Mouse (Mus musculus) midbrain, embryonic 15.5 days (tissue): ENCODE data around the gene Manf. TPM values are rescaled to one million over a fixed set of nuclear protein-coding genes. Genes with fewer than 3 reads are reported as not detected.

Source experiments
- ATAC-seq: fragments of 200-750 bp; cut with Nextera tagmentation; replicated peaks from 2 replicates; pipeline ENCODE4 v1.8.0; 2017; ENCODE audit warnings: moderate TSS enrichment
- H3K27ac ChIP-seq: fragments of 300-500 bp; sonication (generic); 2 replicates; pipeline ENCODE4 v1.5.1; 2015; ENCODE audit warnings: mild to moderate bottlenecking, inconsistent platforms
- H3K27me3 ChIP-seq: fragments of 300-500 bp; sonication (generic); replicated peaks from 2 replicates; pipeline ENCODE4 v1.6.1; 2015; ENCODE audit warnings: inconsistent platforms
- H3K36me3 ChIP-seq: fragments of 300-500 bp; sonication (generic); replicated peaks from 2 replicates; pipeline ENCODE4 v1.6.1; 2015; ENCODE audit warnings: inconsistent platforms
- H3K4me1 ChIP-seq: fragments of 300-500 bp; sonication (generic); 2 replicates; pipeline ENCODE4 v1.6.1; 2015; ENCODE audit warnings: inconsistent platforms
- H3K4me2 ChIP-seq: fragments of 300-500 bp; sonication (generic); 2 replicates; pipeline ENCODE4 v1.6.1; 2015; ENCODE audit warnings: inconsistent platforms, mild to moderate bottlenecking, moderate library complexity
- H3K4me3 ChIP-seq: fragments of 300-500 bp; sonication (generic); 2 replicates; pipeline ENCODE4 v1.5.1; 2015; ENCODE audit warnings: mild to moderate bottlenecking, inconsistent platforms
- H3K9ac ChIP-seq: fragments of 300-500 bp; sonication (generic); 2 replicates; pipeline ENCODE4 v1.6.1; 2015; ENCODE audit warnings: mild to moderate bottlenecking, inconsistent platforms
- H3K9me3 ChIP-seq: fragments of 300-500 bp; sonication (generic); 2 replicates; pipeline ENCODE4 v1.6.1; 2016; ENCODE audit warnings: inconsistent platforms
- WGBS: fragments of 180-500 bp; shearing (Covaris S2); methylation state at CpG from one replicate; pipeline ENCODE4 v1.1.7; 2015; ENCODE audit warnings: mixed read lengths; 5-methylcytosine and 5-hydroxymethylcytosine counted together
- polyA plus RNA-seq: library from polyadenylated mRNA; unstranded; fragments of >200 nt; fragmentation: Nextera tagmentation; extraction: Ambion mirVana; gene quantifications from 2 replicates; pipeline ENCODE4 v1.2.1, GENCODE M21; 2015

The Manf gene
- polyA plus RNA-seq = 168 TPM in 2 replicates

DNA sequence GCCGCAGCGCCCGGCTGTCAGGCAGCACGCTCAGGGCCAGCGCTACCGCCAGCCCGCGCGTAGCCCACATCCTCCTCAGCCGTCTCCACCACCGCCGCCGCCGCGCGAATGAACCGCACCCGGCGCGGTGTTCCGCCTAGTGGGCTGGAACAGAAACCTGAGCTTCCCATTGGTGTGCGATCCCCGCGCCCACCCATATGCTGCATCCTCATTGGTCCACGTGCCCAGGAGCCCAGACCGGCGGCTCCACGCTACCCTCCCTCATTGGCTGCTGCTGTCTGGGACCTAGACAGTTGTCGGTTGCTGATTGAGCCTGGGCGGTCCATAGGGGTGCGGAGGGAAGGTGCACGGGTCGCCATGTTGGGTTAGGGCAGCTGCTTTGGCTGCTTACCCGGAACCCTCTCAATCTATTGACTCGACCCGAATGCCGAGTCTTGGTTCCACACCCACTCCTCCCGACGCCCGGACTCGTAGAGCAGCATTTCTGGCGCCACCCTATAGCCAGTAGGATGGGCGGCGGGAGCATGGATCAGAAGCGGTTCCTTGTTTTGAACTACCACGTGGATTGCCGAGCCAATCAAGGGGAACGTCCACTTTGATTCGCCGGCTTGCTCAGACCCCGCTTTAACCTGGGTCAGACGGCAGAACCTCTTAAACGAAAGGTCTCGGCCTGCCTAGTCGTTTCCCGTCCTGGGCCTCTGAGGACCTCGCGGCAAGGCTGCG, at the start of gene Manf:
Gene Manf, minus strand, starts transcription at position 151 of the 723 bp plus-strand sequence.
- peak within 1 kb of the TSS; percentile 94 for H3K27ac ChIP-seq
- peaks cover 33% of the 10 kb centered on the region for H3K4me1 ChIP-seq
- 0% methylated on average over 59 of the region's 59 CpGs for WGBS
- peak within 1 kb of the TSS; percentile 71 for H3K4me2 ChIP-seq
- H3K4me3 ChIP-seq = peak within 1 kb of the TSS; percentile 88
- H3K36me3 ChIP-seq = peaks cover 25% of the 10 kb centered on the region; the same call in 1 of the 2 replicates
- ATAC-seq = peak; percentile 99
- H3K9me3 ChIP-seq = no peaks in the 10 kb centered on the region
- no peaks in the 10 kb centered on the region for H3K27me3 ChIP-seq
- peak within 1 kb of the TSS; percentile 93 for H3K9ac ChIP-seq

GRCm38 (mm10) chr9:106934998-106935397, 43.2 kb upstream of the Manf start:
- 89% methylated on average over 1 of the region's 1 CpGs for WGBS
- H3K27ac ChIP-seq = no peak overlapping the region
- no peaks in the 10 kb centered on the region for H3K27me3 ChIP-seq
- H3K4me3 ChIP-seq = no peak overlapping the region
- H3K9ac ChIP-seq = no peak overlapping the region
- peaks cover 44% of the 10 kb centered on the region for H3K36me3 ChIP-seq
- ATAC-seq = no peak
- no peaks in the 10 kb centered on the region for H3K9me3 ChIP-seq
- no peak overlapping the region for H3K4me2 ChIP-seq
- no peaks in the 10 kb centered on the region for H3K4me1 ChIP-seq

GRCm38 (mm10) chr9:106914878-106915277, 23.1 kb upstream of the Manf start:
- no peaks in the 10 kb centered on the region for H3K9me3 ChIP-seq
- H3K27me3 ChIP-seq = no peaks in the 10 kb centered on the region
- H3K4me3 ChIP-seq = no peak overlapping the region
- no peaks in the 10 kb centered on the region for H3K4me1 ChIP-seq
- H3K36me3 ChIP-seq = peaks cover 6% of the 10 kb centered on the region; the same call in 1 of the 2 replicates
- no peak overlapping the region for H3K4me2 ChIP-seq
- H3K9ac ChIP-seq = no peak overlapping the region
- 87% methylated on average over 6 of the region's 6 CpGs for WGBS
- no peak for ATAC-seq
- H3K27ac ChIP-seq = no peak overlapping the region

DNA sequence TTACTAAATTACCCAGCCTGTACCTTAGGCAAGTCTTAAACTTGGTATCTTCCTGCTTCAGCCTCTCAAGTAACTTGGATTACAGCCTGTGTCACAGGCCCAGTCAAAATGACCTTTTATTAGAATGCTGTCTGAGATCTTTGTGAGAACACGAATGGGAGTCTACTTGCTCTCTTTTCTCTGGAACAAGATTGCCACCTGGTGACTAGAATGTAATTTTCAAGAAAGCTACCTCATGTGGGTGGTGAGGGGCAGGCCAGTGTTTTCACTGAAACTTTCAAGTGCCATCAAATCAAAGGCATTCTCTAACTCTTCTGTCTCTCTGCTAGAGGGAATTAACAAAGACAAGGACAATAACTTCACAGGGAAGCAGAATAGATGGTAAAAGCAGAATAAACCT, 22.0 kb upstream of the Manf start:
- no peak overlapping the region for H3K27ac ChIP-seq
- no peak overlapping the region for H3K9ac ChIP-seq
- no peaks in the 10 kb centered on the region for H3K4me1 ChIP-seq
- peaks cover 7% of the 10 kb centered on the region; the same call in 1 of the 2 replicates for H3K36me3 ChIP-seq
- ATAC-seq = no peak
- H3K4me3 ChIP-seq = no peak overlapping the region
- H3K4me2 ChIP-seq = no peak overlapping the region
- H3K27me3 ChIP-seq = no peaks in the 10 kb centered on the region
- WGBS = 16% methylated on average over 1 of the region's 1 CpGs
- no peaks in the 10 kb centered on the region for H3K9me3 ChIP-seq

DNA sequence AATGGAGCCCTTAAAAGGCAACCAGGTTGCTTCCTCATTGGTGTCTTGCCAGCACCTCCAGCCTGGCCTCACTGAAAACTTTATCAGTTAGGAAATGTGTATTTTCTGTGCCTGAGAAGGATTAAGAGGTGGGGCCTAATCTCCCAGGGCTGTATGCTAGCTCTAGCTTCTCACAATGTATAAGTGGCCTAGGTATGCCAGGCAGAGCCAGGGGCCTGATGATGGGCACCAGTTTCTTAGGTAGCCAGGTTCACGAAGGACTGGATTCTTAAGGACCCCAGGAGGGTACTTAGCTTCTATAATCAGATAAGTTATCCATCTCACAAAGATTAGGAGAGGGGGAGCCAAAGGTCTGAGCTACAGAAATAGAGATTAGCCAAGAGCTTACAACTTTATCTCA, 19.8 kb upstream of the Manf start:
- H3K27ac ChIP-seq = no peak overlapping the region
- H3K36me3 ChIP-seq = peaks cover 16% of the 10 kb centered on the region
- ATAC-seq = no peak
- 79% methylated on average over 1 of the region's 1 CpGs for WGBS
- no peaks in the 10 kb centered on the region for H3K27me3 ChIP-seq
- H3K9ac ChIP-seq = no peak overlapping the region
- no peak overlapping the region for H3K4me3 ChIP-seq
- H3K9me3 ChIP-seq = no peaks in the 10 kb centered on the region
- H3K4me2 ChIP-seq = no peak overlapping the region
- no peaks in the 10 kb centered on the region for H3K4me1 ChIP-seq

DNA sequence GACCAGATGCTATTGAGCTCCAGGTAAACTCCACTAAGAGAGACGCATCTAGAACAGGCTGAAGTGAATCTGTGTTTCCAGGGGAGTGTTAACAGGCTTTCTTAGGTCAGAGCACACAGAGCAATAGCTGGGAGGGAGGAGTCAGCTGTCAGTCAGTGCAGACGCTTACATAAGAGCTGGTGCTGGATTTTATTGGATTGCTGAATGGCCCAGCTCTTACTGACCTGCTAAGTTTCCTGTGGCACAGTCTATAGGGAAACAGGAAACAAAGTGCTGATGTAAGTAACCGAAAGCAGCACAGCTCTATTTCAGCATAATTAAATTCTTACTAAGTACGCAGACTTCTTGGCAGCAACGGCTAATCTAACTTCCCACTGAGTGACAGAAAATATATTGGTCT, 16.9 kb upstream of the Manf start:
- ATAC-seq = no peak
- Histone ChIP-seq H3K27ac (no peak overlapping the region), H3K27me3 (no peaks in the 10 kb centered on the region), H3K4me1 (no peaks in the 10 kb centered on the region), H3K9me3 (no peaks in the 10 kb centered on the region), H3K4me2 (no peak overlapping the region), H3K9ac (no peak overlapping the region), H3K36me3 (peaks cover 19% of the 10 kb centered on the region), H3K4me3 (no peak overlapping the region)
- 58% methylated on average over 5 of the region's 5 CpGs for WGBS

- Histone ChIP-seq H3K4me1 (no peaks in the 10 kb centered on the region), H3K36me3 (peaks cover 18% of the 10 kb centered on the region), H3K9ac (no peak overlapping the region), H3K27ac (no peak overlapping the region), H3K9me3 (no peaks in the 10 kb centered on the region), H3K4me3 (no peak overlapping the region), H3K27me3 (no peaks in the 10 kb centered on the region), H3K4me2 (no peak overlapping the region)
- no peak for ATAC-seq
- WGBS = 87% methylated on average over 3 of the region's 3 CpGs
These were observed 16.4 kb upstream of the Manf start for GRCm38 (mm10) chr9:106908174-106908573.

DNA sequence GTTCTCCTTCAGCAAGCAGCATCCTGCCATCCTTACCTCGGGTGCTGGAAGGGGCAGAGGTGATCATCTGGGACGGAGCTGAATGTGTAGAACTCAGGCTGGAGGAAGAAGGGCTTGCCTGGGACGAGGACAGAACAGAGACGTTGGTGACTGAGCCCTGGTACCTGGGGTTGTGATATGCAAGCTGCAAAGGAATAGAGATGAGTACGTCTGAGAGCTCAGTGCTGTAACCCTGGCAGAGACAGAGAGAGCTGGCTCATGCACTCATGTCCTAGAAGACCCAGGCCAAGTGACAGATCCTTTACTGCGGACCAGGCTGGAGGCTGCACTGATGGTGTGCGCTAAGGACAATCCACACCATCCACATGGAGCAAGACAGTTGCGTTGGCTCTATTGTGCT, 14.8 kb upstream of the Manf start:
- Histone ChIP-seq H3K4me2 (no peak overlapping the region), H3K4me3 (no peak overlapping the region), H3K4me1 (no peaks in the 10 kb centered on the region), H3K27me3 (no peaks in the 10 kb centered on the region), H3K9ac (no peak overlapping the region), H3K27ac (no peak overlapping the region), H3K9me3 (no peaks in the 10 kb centered on the region), H3K36me3 (peaks cover 19% of the 10 kb centered on the region)
- no peak for ATAC-seq
- 88% methylated on average over 8 of the region's 8 CpGs for WGBS

GRCm38 (mm10) chr9:106903791-106904134, 12.0 kb upstream of the Manf start:
- Histone ChIP-seq H3K27ac (no peak overlapping the region), H3K4me2 (no peak overlapping the region), H3K4me3 (no peak overlapping the region), H3K4me1 (no peaks in the 10 kb centered on the region), H3K9me3 (no peaks in the 10 kb centered on the region), H3K36me3 (peaks cover 29% of the 10 kb centered on the region), H3K9ac (no peak overlapping the region), H3K27me3 (no peaks in the 10 kb centered on the region)
- ATAC-seq = peak; percentile 33; the same call in 1 of the 2 replicates
- 17% methylated on average over 1 of the region's 1 CpGs for WGBS

GRCm38 (mm10) chr9:106903099-106903790, 11.5 kb upstream of the Manf start:
- no peak overlapping the region for H3K27ac ChIP-seq
- no peak overlapping the region for H3K9ac ChIP-seq
- H3K9me3 ChIP-seq = no peaks in the 10 kb centered on the region
- no peaks in the 10 kb centered on the region for H3K27me3 ChIP-seq
- no peak for ATAC-seq
- H3K4me2 ChIP-seq = no peak overlapping the region
- no peaks in the 10 kb centered on the region for H3K4me1 ChIP-seq
- 79% methylated on average over 4 of the region's 4 CpGs for WGBS
- H3K36me3 ChIP-seq = peaks cover 27% of the 10 kb centered on the region
- H3K4me3 ChIP-seq = no peak overlapping the region

DNA sequence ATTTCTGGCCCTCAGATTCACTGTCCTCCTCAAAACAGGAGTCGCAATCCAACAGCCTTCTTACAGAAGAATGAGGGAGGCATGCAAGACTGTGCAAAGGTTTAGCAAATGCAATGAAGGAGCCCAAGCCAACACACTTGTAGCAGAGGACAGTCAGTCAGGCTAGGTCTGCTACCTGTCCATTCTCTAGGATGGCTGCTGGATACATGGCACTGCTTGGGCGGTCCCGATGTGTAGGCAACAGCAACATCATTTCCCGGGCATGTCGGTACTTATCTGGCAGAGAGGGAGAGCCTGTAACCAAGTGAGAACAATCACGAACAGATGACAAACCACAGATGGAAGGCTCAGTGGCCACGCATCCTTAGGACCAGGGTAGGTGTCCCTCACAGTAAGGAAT, 9.8 kb upstream of the Manf start:
- H3K4me2 ChIP-seq = no peak overlapping the region
- no peak overlapping the region for H3K4me3 ChIP-seq
- no peaks in the 10 kb centered on the region for H3K4me1 ChIP-seq
- ATAC-seq = no peak
- WGBS = 94% methylated on average over 7 of the region's 7 CpGs
- no peak overlapping the region for H3K9ac ChIP-seq
- no peak overlapping the region for H3K27ac ChIP-seq
- no peaks in the 10 kb centered on the region for H3K9me3 ChIP-seq
- no peaks in the 10 kb centered on the region for H3K27me3 ChIP-seq
- peaks cover 22% of the 10 kb centered on the region for H3K36me3 ChIP-seq

GRCm38 (mm10) chr9:106898901-106899300, 7.1 kb upstream of the Manf start:
- no peak overlapping the region for H3K4me3 ChIP-seq
- no peaks in the 10 kb centered on the region for H3K9me3 ChIP-seq
- H3K36me3 ChIP-seq = peaks cover 26% of the 10 kb centered on the region; the same call in 1 of the 2 replicates
- H3K27ac ChIP-seq = no peak overlapping the region
- H3K4me1 ChIP-seq = no peaks in the 10 kb centered on the region
- no peak overlapping the region for H3K9ac ChIP-seq
- no peaks in the 10 kb centered on the region for H3K27me3 ChIP-seq
- WGBS = 89% methylated on average over 1 of the region's 1 CpGs
- H3K4me2 ChIP-seq = no peak overlapping the region
- ATAC-seq = no peak

- H3K4me2 ChIP-seq = peak overlapping the region; percentile 22; the same call in 1 of the 2 replicates
- no peaks in the 10 kb centered on the region for H3K9me3 ChIP-seq
- ATAC-seq = no peak
- H3K36me3 ChIP-seq = peaks cover 24% of the 10 kb centered on the region; the same call in 1 of the 2 replicates
- no peak overlapping the region for H3K27ac ChIP-seq
- peaks cover 23% of the 10 kb centered on the region for H3K4me1 ChIP-seq
- H3K9ac ChIP-seq = no peak overlapping the region
- no peaks in the 10 kb centered on the region for H3K27me3 ChIP-seq
- WGBS = 55% methylated on average over 3 of the region's 3 CpGs
- H3K4me3 ChIP-seq = no peak overlapping the region
These were observed 1.5 kb upstream of the Manf start for GRCm38 (mm10) chr9:106893327-106893726.
